In genomic region chr11:115534759-115535371, GRCm38 (mm10) we compare ENCODE assay signal across 8 mouse cellular contexts. TPM values are rescaled to one million over a fixed set of nuclear protein-coding genes. Genes with fewer than 3 reads are reported as not detected.
DNase-seq lines count a peak whose midpoint lies in the region; ATAC-seq and TF ChIP-seq lines count a peak whose summit lies in the region.

No protein-coding gene starts in this region.

- peaks cover 32% of the 10 kb centered on the region for H3K36me3 ChIP-seq in heart, postnatal 0 days (replicated peaks; ENCODE audit: control insufficient read depth, insufficient read depth, low read length)
- H3K36me3 ChIP-seq in hindbrain, embryonic 12.5 days: peaks cover 34% of the 10 kb centered on the region
- peaks cover 10% of the 10 kb centered on the region; the same call in 1 of the 2 replicates for H3K36me3 ChIP-seq in midbrain, embryonic 15.5 days (replicated peaks)

- intact Hi-C loops in heart, postnatal 25 days (cut with DNase I): loop anchor here (2.0 kb wide), 2 partner anchors 20 to 44 kb away; partner anchors contain the start of genes Jpt1 and Nt5c

- peaks cover 7% of the 10 kb centered on the region for H3K4me1 ChIP-seq in heart, postnatal 0 days (ENCODE audit: control insufficient read depth, insufficient read depth)
- peaks cover 10% of the 10 kb centered on the region for H3K4me1 ChIP-seq in hindbrain, embryonic 12.5 days
- peaks cover 24% of the 10 kb centered on the region for H3K4me1 ChIP-seq in midbrain, embryonic 15.5 days

- no peak for TF ChIP-seq EP300 in heart, postnatal 0 days (IDR thresholded peaks at IDR 0.05; ENCODE audit: low read depth)

- WGBS in heart, postnatal 0 days: 3% methylated on average over 11 of the region's 11 CpGs
- WGBS in hindbrain, embryonic 12.5 days: 8% methylated on average over 11 of the region's 11 CpGs
- WGBS in midbrain, embryonic 15.5 days: 10% methylated on average over 11 of the region's 11 CpGs

- TF ChIP-seq CTCF in heart, postnatal 0 days (IDR thresholded peaks at IDR 0.05; ENCODE audit: low read depth): no peak

- no peaks in the 10 kb centered on the region for H3K9me3 ChIP-seq in heart, postnatal 0 days (replicated peaks; ENCODE audit: control insufficient read depth, low read length)
- no peaks in the 10 kb centered on the region for H3K9me3 ChIP-seq in hindbrain, embryonic 12.5 days (replicated peaks)
- no peaks in the 10 kb centered on the region for H3K9me3 ChIP-seq in midbrain, embryonic 15.5 days

- no peaks in the 10 kb centered on the region for H3K27me3 ChIP-seq in heart, postnatal 0 days (ENCODE audit: control insufficient read depth, insufficient read depth, low read length)
- H3K27me3 ChIP-seq in hindbrain, embryonic 12.5 days: no peaks in the 10 kb centered on the region
- no peaks in the 10 kb centered on the region for H3K27me3 ChIP-seq in midbrain, embryonic 15.5 days (replicated peaks)

- H3K4me3 ChIP-seq in heart, postnatal 0 days (ENCODE audit: low read depth, low read length): peak overlapping the region; percentile 99
- peak overlapping the region; percentile 95 for H3K4me3 ChIP-seq in hindbrain, embryonic 12.5 days
- peak overlapping the region; percentile 97 for H3K4me3 ChIP-seq in midbrain, embryonic 15.5 days

- peak overlapping the region; percentile 98 for H3K9ac ChIP-seq in heart, postnatal 0 days (replicated peaks; ENCODE audit: low read depth, low read length)
- peak overlapping the region; percentile 98 for H3K9ac ChIP-seq in hindbrain, embryonic 12.5 days
- H3K9ac ChIP-seq in midbrain, embryonic 15.5 days: peak overlapping the region; percentile 95

- H3K27ac ChIP-seq in heart, postnatal 0 days (ENCODE audit: low read depth): peak overlapping the region; percentile 100
- peak overlapping the region; percentile 99 for H3K27ac ChIP-seq in hindbrain, embryonic 12.5 days
- peak overlapping the region; percentile 100 for H3K27ac ChIP-seq in midbrain, embryonic 15.5 days

- no peak for ATAC-seq in heart, postnatal 0 days (ENCODE audit: insufficient read depth, low read depth)
- no peak for ATAC-seq in hindbrain, embryonic 12.5 days (ENCODE audit: low FRiP score)
- no peak for ATAC-seq in midbrain, embryonic 15.5 days (replicated peaks)
- no peak for ATAC-seq in inflammation-experienced regulatory T-cells, adult 6 months

- no peak for DNase-seq in heart, postnatal 0 days (ENCODE audit: low spot score)
- DNase-seq in heart, postnatal 25 days (ENCODE audit: low spot score): no peak
- DNase-seq in NIH3T3 (ENCODE audit: low read depth): peak; percentile 45
- no peak for DNase-seq in frontal cortex, postnatal 14 days (ENCODE audit: low spot score in 2 of 2)
- no peak for DNase-seq in frontal cortex, postnatal 25 days (ENCODE audit: low spot score in 2 of 2)

- H3K4me2 ChIP-seq in heart, postnatal 0 days (ENCODE audit: low read depth, low read length): peak overlapping the region; percentile 85
- H3K4me2 ChIP-seq in hindbrain, embryonic 12.5 days (replicated peaks): peak overlapping the region; percentile 85
- peak overlapping the region; percentile 73 for H3K4me2 ChIP-seq in midbrain, embryonic 15.5 days

RNA-seq across cellular contexts. Expression of gene Sumo2, which starts 1.2 kb away (rescaled TPM):
- total RNA-seq in heart, postnatal 0 days (2014; rRNA removed; ENCODE audit: low replicate concordance): 320 and 327 TPM in 2 replicates
- polyA plus RNA-seq in heart, postnatal 0 days (2015; fragmentation: Nextera tagmentation; extraction: Ambion mirVana): 549 and 562 TPM in 2 replicates
- 100 to 1,000 TPM; 165 to 177 TPM for total RNA-seq in heart, postnatal 25 days (2021)
- polyA plus RNA-seq in hindbrain, embryonic 12.5 days (2016; fragmentation: Nextera tagmentation; extraction: Ambion mirVana): 1,185 and 1,202 TPM in 2 replicates
- polyA plus RNA-seq in midbrain, embryonic 15.5 days (2015; fragmentation: Nextera tagmentation; extraction: Ambion mirVana): 990 and 1,015 TPM in 2 replicates
- polyA plus RNA-seq in inflammation-experienced regulatory T-cells, adult 6 months (2017; shearing (Covaris generic)): 100 to 1,000 TPM; 668 to 906 (median 737) TPM

RNA-seq across cellular contexts. Expression of gene Jpt1, which starts 20.7 kb away (rescaled TPM):
- total RNA-seq in heart, postnatal 0 days (2014; rRNA removed; ENCODE audit: low replicate concordance): 433 and 473 TPM in 2 replicates
- 496 and 503 TPM in 2 replicates for polyA plus RNA-seq in heart, postnatal 0 days (2015; fragmentation: Nextera tagmentation; extraction: Ambion mirVana)
- 100 to 1,000 TPM; 121 to 135 TPM for total RNA-seq in heart, postnatal 25 days (2021)
- polyA plus RNA-seq in hindbrain, embryonic 12.5 days (2016; fragmentation: Nextera tagmentation; extraction: Ambion mirVana): 953 and 959 TPM in 2 replicates
- 1,600 and 1,616 TPM in 2 replicates for polyA plus RNA-seq in midbrain, embryonic 15.5 days (2015; fragmentation: Nextera tagmentation; extraction: Ambion mirVana)
- 100 to 1,000 TPM; 619 to 638 (median 633) TPM for polyA plus RNA-seq in inflammation-experienced regulatory T-cells, adult 6 months (2017; shearing (Covaris generic))

RNA-seq across cellular contexts. Expression of gene Nup85, which starts 29.4 kb away (rescaled TPM):
- 32.3 and 102 TPM in 2 replicates for total RNA-seq in heart, postnatal 0 days (2014; rRNA removed; ENCODE audit: low replicate concordance)
- polyA plus RNA-seq in heart, postnatal 0 days (2015; fragmentation: Nextera tagmentation; extraction: Ambion mirVana): 33.9 and 40.8 TPM in 2 replicates
- total RNA-seq in heart, postnatal 25 days (2021): 10 to 100 TPM; 20.4 to 25.1 TPM
- polyA plus RNA-seq in hindbrain, embryonic 12.5 days (2016; fragmentation: Nextera tagmentation; extraction: Ambion mirVana): 139 and 144 TPM in 2 replicates
- 106 and 118 TPM in 2 replicates for polyA plus RNA-seq in midbrain, embryonic 15.5 days (2015; fragmentation: Nextera tagmentation; extraction: Ambion mirVana)
- polyA plus RNA-seq in inflammation-experienced regulatory T-cells, adult 6 months (2017; shearing (Covaris generic)): 10 to 100 TPM; 46.0 to 56.8 (median 53.8) TPM

RNA-seq across cellular contexts. Expression of gene Nt5c, which starts 43.2 kb away (rescaled TPM):
- 24.5 and 28.0 TPM in 2 replicates for total RNA-seq in heart, postnatal 0 days (2014; rRNA removed; ENCODE audit: low replicate concordance)
- 49.8 and 53.7 TPM in 2 replicates for polyA plus RNA-seq in heart, postnatal 0 days (2015; fragmentation: Nextera tagmentation; extraction: Ambion mirVana)
- 10 to 100 TPM; 13.9 to 14.9 TPM for total RNA-seq in heart, postnatal 25 days (2021)
- polyA plus RNA-seq in hindbrain, embryonic 12.5 days (2016; fragmentation: Nextera tagmentation; extraction: Ambion mirVana): 81.5 and 86.5 TPM in 2 replicates
- 98.4 and 108 TPM in 2 replicates for polyA plus RNA-seq in midbrain, embryonic 15.5 days (2015; fragmentation: Nextera tagmentation; extraction: Ambion mirVana)
- 100 to 1,000 TPM; 242 to 269 (median 245) TPM for polyA plus RNA-seq in inflammation-experienced regulatory T-cells, adult 6 months (2017; shearing (Covaris generic))

RNA-seq across cellular contexts. Expression of gene Armc7, which starts 59.4 kb away (rescaled TPM):
- 1.8 and 8.7 TPM in 2 replicates for total RNA-seq in heart, postnatal 0 days (2014; rRNA removed; ENCODE audit: low replicate concordance)
- polyA plus RNA-seq in heart, postnatal 0 days (2015; fragmentation: Nextera tagmentation; extraction: Ambion mirVana): 3.3 TPM in 2 replicates
- 1 to 10 TPM; 1.4 to 2.3 TPM for total RNA-seq in heart, postnatal 25 days (2021)
- 10.2 and 15.2 TPM in 2 replicates for polyA plus RNA-seq in hindbrain, embryonic 12.5 days (2016; fragmentation: Nextera tagmentation; extraction: Ambion mirVana)
- polyA plus RNA-seq in midbrain, embryonic 15.5 days (2015; fragmentation: Nextera tagmentation; extraction: Ambion mirVana): 20.6 and 20.9 TPM in 2 replicates
- 10 to 100 TPM; 68.2 to 95.6 (median 70.3) TPM for polyA plus RNA-seq in inflammation-experienced regulatory T-cells, adult 6 months (2017; shearing (Covaris generic))
